ENCODE assay signal across 9 mouse cellular contexts in genomic region chr3:90266901-90267775, GRCm38 (mm10). TPM values are rescaled to one million over a fixed set of nuclear protein-coding genes. Genes with fewer than 3 reads are reported as not detected.
DNase-seq lines count a peak whose midpoint lies in the region; ATAC-seq and TF ChIP-seq lines count a peak whose summit lies in the region.
"Had no signal": no experiment of that assay in that cellular context is flagged by ENCODE, and none has a peak within 500 bp of the region (broad histone marks: within the 10 kb centered on the region; RNA-seq: fewer than 3 reads in every experiment).

No protein-coding gene starts in this region.

- no peaks in the 10 kb centered on the region for H3K27me3 ChIP-seq in erythroblast, embryonic 14.5 days (ENCODE audit: control insufficient read depth)
- no peaks in the 10 kb centered on the region for H3K27me3 ChIP-seq in heart, postnatal 0 days (ENCODE audit: control insufficient read depth, insufficient read depth, low read length)
- H3K27me3 ChIP-seq in splenic B cell, adult 2 months (ENCODE audit: control insufficient read depth, insufficient read depth, low read length, poor library complexity, severe bottlenecking): no peaks in the 10 kb centered on the region

- no peak for ATAC-seq in erythroblast, adult 5-6 weeks (replicated peaks; ENCODE audit: low FRiP score, poor library complexity, severe bottlenecking)
- ATAC-seq in heart, postnatal 0 days (ENCODE audit: insufficient read depth, low read depth): no peak
- ATAC-seq in erythroid progenitor cell, adult 5-6 weeks (replicated peaks; ENCODE audit: low FRiP score, poor library complexity, severe bottlenecking): no peak

- TF ChIP-seq POLR2A in lung, adult 2 months (IDR thresholded peaks at IDR 0.05; ENCODE audit: borderline replicate concordance, extremely low read depth, low read depth, low read length): no peak

- TF ChIP-seq CTCF in lung, adult 2 months (IDR thresholded peaks at IDR 0.05; ENCODE audit: insufficient read depth, low read length): no peak
- no peak for TF ChIP-seq CTCF in heart, postnatal 0 days (IDR thresholded peaks at IDR 0.05; ENCODE audit: low read depth)

- H3K27ac ChIP-seq in heart, postnatal 0 days (ENCODE audit: low read depth): peak overlapping the region; percentile 95

- no peak for TF ChIP-seq EP300 in heart, postnatal 0 days (IDR thresholded peaks at IDR 0.05; ENCODE audit: low read depth)

- WGBS in lung, adult 2 months: 85% methylated on average over 20 of the region's 20 CpGs
- 89% methylated on average over 20 of the region's 20 CpGs for WGBS in heart, postnatal 0 days

- peak overlapping the region; percentile 89; the same call in 1 of the 2 replicates for H3K9ac ChIP-seq in heart, postnatal 0 days (replicated peaks; ENCODE audit: low read depth, low read length)

- peaks cover 48% of the 10 kb centered on the region for H3K4me1 ChIP-seq in erythroblast, embryonic 14.5 days (ENCODE audit: control insufficient read depth)
- peaks cover 4% of the 10 kb centered on the region for H3K4me1 ChIP-seq in lung, adult 2 months (ENCODE audit: control insufficient read depth, insufficient read depth, low read length)
- H3K4me1 ChIP-seq in heart, postnatal 0 days (ENCODE audit: control insufficient read depth, insufficient read depth): peaks cover 10% of the 10 kb centered on the region

- peak overlapping the region; percentile 91 for H3K4me3 ChIP-seq in erythroblast, embryonic 14.5 days (replicated peaks)
- peak overlapping the region; percentile 15 for H3K4me3 ChIP-seq in lung, adult 2 months (replicated peaks; ENCODE audit: extremely low read depth, low read depth, low read length)
- peak overlapping the region; percentile 88 for H3K4me3 ChIP-seq in heart, postnatal 0 days (ENCODE audit: low read depth, low read length)

- peaks cover 43% of the 10 kb centered on the region for H3K36me3 ChIP-seq in erythroblast, embryonic 14.5 days (ENCODE audit: control insufficient read depth)
- H3K36me3 ChIP-seq in heart, postnatal 0 days (replicated peaks; ENCODE audit: control insufficient read depth, insufficient read depth, low read length): peaks cover 47% of the 10 kb centered on the region
- H3K36me3 ChIP-seq in splenic B cell, adult 2 months (ENCODE audit: control insufficient read depth, insufficient read depth, low read length, poor library complexity, severe bottlenecking): peaks cover 29% of the 10 kb centered on the region

- DNase-seq in lung, adult 2 months: no peak
- no peak for DNase-seq in lung, postnatal 4 days
- no peak for DNase-seq in heart, postnatal 0 days (ENCODE audit: low spot score)
- DNase-seq in splenic B cell, adult 2 months (ENCODE audit: low read depth, low spot score): peak; percentile 24
- DNase-seq in urinary bladder, postnatal 10 days (ENCODE audit: low spot score): no peak

- H3K9me3 ChIP-seq in erythroblast, embryonic 14.5 days (ENCODE audit: control insufficient read depth, low read length): no peaks in the 10 kb centered on the region
- H3K9me3 ChIP-seq in heart, postnatal 0 days (replicated peaks; ENCODE audit: control insufficient read depth, low read length): no peaks in the 10 kb centered on the region

- peak overlapping the region; percentile 77 for H3K4me2 ChIP-seq in heart, postnatal 0 days (ENCODE audit: low read depth, low read length)

RNA-seq across cellular contexts. Expression of gene Dennd4b, which starts 2.2 kb away (rescaled TPM):
- 1.1 and 1.3 TPM in 2 replicates for polyA plus RNA-seq in erythroblast, embryonic 14.5 days (2012)
- total RNA-seq in erythroblast, adult 5-6 weeks (2015; ENCODE audit: low replicate concordance): 2.9 and 18.4 TPM in 2 replicates
- 4.5 and 6.1 TPM in 2 replicates for total RNA-seq in erythroblast, adult 5-6 weeks (2017; ENCODE audit: low replicate concordance)
- 37.5 and 39.6 TPM in 2 replicates for polyA plus RNA-seq in lung, adult 2 months (2012; rRNA removed)
- total RNA-seq in heart, postnatal 0 days (2014; rRNA removed; ENCODE audit: low replicate concordance): 18.4 and 32.6 TPM in 2 replicates
- polyA plus RNA-seq in heart, postnatal 0 days (2015; fragmentation: Nextera tagmentation; extraction: Ambion mirVana): 3.4 and 4.6 TPM in 2 replicates
- total RNA-seq in erythroid progenitor cell, adult 5-6 weeks (2015; ENCODE audit: low replicate concordance): 13.3 and 40.2 TPM in 2 replicates
- total RNA-seq in erythroid progenitor cell, adult 5-6 weeks (2017; ENCODE audit: low replicate concordance): 3.2 and 13.5 TPM in 2 replicates

RNA-seq across cellular contexts. Expression of gene Crtc2, which starts 13.2 kb away (rescaled TPM):
- 2.9 and 3.3 TPM in 2 replicates for polyA plus RNA-seq in erythroblast, embryonic 14.5 days (2012)
- 14.2 and 17.5 TPM in 2 replicates for total RNA-seq in erythroblast, adult 5-6 weeks (2015; ENCODE audit: low replicate concordance)
- 2.4 and 4.4 TPM in 2 replicates for total RNA-seq in erythroblast, adult 5-6 weeks (2017; ENCODE audit: low replicate concordance)
- polyA plus RNA-seq in lung, adult 2 months (2012; rRNA removed): 60.2 and 77.4 TPM in 2 replicates
- total RNA-seq in heart, postnatal 0 days (2014; rRNA removed; ENCODE audit: low replicate concordance): 11.6 and 17.8 TPM in 2 replicates
- polyA plus RNA-seq in heart, postnatal 0 days (2015; fragmentation: Nextera tagmentation; extraction: Ambion mirVana): 6.3 and 7.2 TPM in 2 replicates
- 10.8 and 14.3 TPM in 2 replicates for total RNA-seq in erythroid progenitor cell, adult 5-6 weeks (2015; ENCODE audit: low replicate concordance)
- total RNA-seq in erythroid progenitor cell, adult 5-6 weeks (2017; ENCODE audit: low replicate concordance): 5.3 and 16.5 TPM in 2 replicates

RNA-seq across cellular contexts. Expression of gene Slc39a1, which starts 19.2 kb away (rescaled TPM):
- polyA plus RNA-seq in erythroblast, embryonic 14.5 days (2012): 0.20 and 0.21 TPM in 2 replicates
- 2.5 and 10.6 TPM in 2 replicates for total RNA-seq in erythroblast, adult 5-6 weeks (2015; ENCODE audit: low replicate concordance)
- 8.7 and 9.5 TPM in 2 replicates for total RNA-seq in erythroblast, adult 5-6 weeks (2017; ENCODE audit: low replicate concordance)
- polyA plus RNA-seq in lung, adult 2 months (2012; rRNA removed): 72.8 and 83.7 TPM in 2 replicates
- total RNA-seq in heart, postnatal 0 days (2014; rRNA removed; ENCODE audit: low replicate concordance): 157 and 158 TPM in 2 replicates
- polyA plus RNA-seq in heart, postnatal 0 days (2015; fragmentation: Nextera tagmentation; extraction: Ambion mirVana): 93.3 and 95.5 TPM in 2 replicates
- 2.1 and 5.0 TPM in 2 replicates for total RNA-seq in erythroid progenitor cell, adult 5-6 weeks (2015; ENCODE audit: low replicate concordance)
- total RNA-seq in erythroid progenitor cell, adult 5-6 weeks (2017; ENCODE audit: low replicate concordance): 2.2 and 7.4 TPM in 2 replicates

RNA-seq across cellular contexts. Expression of gene Creb3l4, which starts 23.8 kb away (rescaled TPM):
- polyA plus RNA-seq in erythroblast, embryonic 14.5 days (2012): not detected in 2 replicates
- total RNA-seq in erythroblast, adult 5-6 weeks (2015; ENCODE audit: low replicate concordance): not detected in 2 replicates
- not detected in 2 replicates for total RNA-seq in erythroblast, adult 5-6 weeks (2017; ENCODE audit: low replicate concordance)
- polyA plus RNA-seq in lung, adult 2 months (2012; rRNA removed): 2.0 TPM in 2 replicates
- total RNA-seq in heart, postnatal 0 days (2014; rRNA removed; ENCODE audit: low replicate concordance): 2.4 TPM in 1 of 2 replicates, not detected in the other
- 1.2 TPM in 2 replicates for polyA plus RNA-seq in heart, postnatal 0 days (2015; fragmentation: Nextera tagmentation; extraction: Ambion mirVana)
- not detected in 2 replicates for total RNA-seq in erythroid progenitor cell, adult 5-6 weeks (2015; ENCODE audit: low replicate concordance)
- not detected in 2 replicates for total RNA-seq in erythroid progenitor cell, adult 5-6 weeks (2017; ENCODE audit: low replicate concordance)
- total RNA-seq: common myeloid progenitor, adult 5-6 weeks had no signal

RNA-seq across cellular contexts. Expression of gene Gatad2b, which starts 25.8 kb away (rescaled TPM):
- 0.37 and 0.40 TPM in 2 replicates for polyA plus RNA-seq in erythroblast, embryonic 14.5 days (2012)
- 51.0 and 65.5 TPM in 2 replicates for total RNA-seq in erythroblast, adult 5-6 weeks (2015; ENCODE audit: low replicate concordance)
- 41.8 and 47.2 TPM in 2 replicates for total RNA-seq in erythroblast, adult 5-6 weeks (2017; ENCODE audit: low replicate concordance)
- polyA plus RNA-seq in lung, adult 2 months (2012; rRNA removed): 21.5 and 26.0 TPM in 2 replicates
- 14.1 and 25.3 TPM in 2 replicates for total RNA-seq in heart, postnatal 0 days (2014; rRNA removed; ENCODE audit: low replicate concordance)
- 5.8 and 6.4 TPM in 2 replicates for polyA plus RNA-seq in heart, postnatal 0 days (2015; fragmentation: Nextera tagmentation; extraction: Ambion mirVana)
- total RNA-seq in erythroid progenitor cell, adult 5-6 weeks (2015; ENCODE audit: low replicate concordance): 55.8 and 59.8 TPM in 2 replicates
- 47.2 and 47.7 TPM in 2 replicates for total RNA-seq in erythroid progenitor cell, adult 5-6 weeks (2017; ENCODE audit: low replicate concordance)

Comparison
In these comparisons a context has a peak if more than half of its experiments do, and no peak if none do; other contexts are left out.
1. H3K4me3 ChIP-seq: peak in every context shown above with its lines; median percentile 91 in erythroblast, embryonic 14.5 days; 88 in heart, postnatal 0 days; 15 in lung, adult 2 months.
2. RNA of gene Slc39a1, which starts 19.2 kb away (total RNA-seq): 157 to 158 TPM in heart, postnatal 0 days; 2.5 to 10.6 TPM in erythroblast, adult 5-6 weeks and 2.1 to 7.4 TPM in erythroid progenitor cell, adult 5-6 weeks; every median in the first group is over 10 times any median in the second.